Mouse (Mus musculus) hindlimb bud, embryonic 11.5 days (tissue): ENCODE results near the gene Bloc1s1.

Experiments used
- DNase-seq: peaks from one replicate; pipeline ENCODE4 v3.0.0-alpha.2; 2012; ENCODE audit warnings: low read depth, low spot score; ENCODE audit errors: extremely low spot score

Bloc1s1 gene

DNA sequence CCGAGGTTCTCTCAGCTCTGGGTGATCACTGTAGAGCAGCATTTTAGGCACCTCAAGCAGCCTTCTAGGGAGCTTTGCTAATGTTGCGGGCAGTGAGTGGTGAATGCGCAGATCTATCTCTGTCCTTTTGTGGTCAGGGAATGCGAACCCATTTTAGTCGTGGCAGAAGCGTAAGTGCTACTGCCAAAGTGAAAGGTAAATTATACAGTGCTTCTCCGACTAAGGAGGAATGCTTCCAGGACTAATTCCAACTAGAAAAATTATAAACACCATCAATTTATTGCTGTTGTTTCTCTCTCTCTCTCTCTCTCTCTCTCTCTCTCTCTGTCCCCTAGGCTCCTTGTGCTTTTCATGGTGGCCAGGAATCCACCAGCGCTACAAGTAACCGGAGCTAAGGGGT lies at the start of gene Bloc1s1:
Bloc1s1 (minus strand) TSS at position 101 of the 400 bp plus-strand sequence.
- DNase-seq = no peak

GRCm38 (mm10) chr10:128972841-128973240 lies 49.0 kb upstream of the Bloc1s1 start:
- DNase-seq = no peak

- no peak for DNase-seq
These were observed 47.0 kb upstream of the Bloc1s1 start for GRCm38 (mm10) chr10:128970740-128971250.

GRCm38 (mm10) chr10:128968341-128968749 lies 44.5 kb upstream of the Bloc1s1 start:
- no peak for DNase-seq

DNA sequence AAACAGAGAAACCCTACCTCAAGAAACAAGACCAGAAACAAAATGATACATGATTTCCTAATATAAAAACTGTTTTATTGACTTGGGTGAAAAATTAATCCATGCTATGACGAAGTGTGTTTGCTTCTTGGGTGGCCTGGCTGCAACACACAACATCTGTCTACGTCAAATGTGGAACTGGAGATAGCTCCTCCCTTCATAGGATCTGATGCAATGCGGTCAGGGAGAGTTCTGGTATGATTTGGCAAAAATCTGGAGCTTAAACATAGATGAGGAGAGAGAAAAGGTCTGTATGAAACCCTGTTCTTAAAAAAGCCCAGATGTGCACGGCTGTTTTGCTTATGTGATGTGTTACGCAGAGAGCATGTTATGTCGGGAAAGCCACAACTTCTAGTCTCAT lies 42.0 kb upstream of the Bloc1s1 start:
- DNase-seq = no peak

GRCm38 (mm10) chr10:128964961-128965360 lies 41.1 kb upstream of the Bloc1s1 start:
- no peak for DNase-seq

DNA sequence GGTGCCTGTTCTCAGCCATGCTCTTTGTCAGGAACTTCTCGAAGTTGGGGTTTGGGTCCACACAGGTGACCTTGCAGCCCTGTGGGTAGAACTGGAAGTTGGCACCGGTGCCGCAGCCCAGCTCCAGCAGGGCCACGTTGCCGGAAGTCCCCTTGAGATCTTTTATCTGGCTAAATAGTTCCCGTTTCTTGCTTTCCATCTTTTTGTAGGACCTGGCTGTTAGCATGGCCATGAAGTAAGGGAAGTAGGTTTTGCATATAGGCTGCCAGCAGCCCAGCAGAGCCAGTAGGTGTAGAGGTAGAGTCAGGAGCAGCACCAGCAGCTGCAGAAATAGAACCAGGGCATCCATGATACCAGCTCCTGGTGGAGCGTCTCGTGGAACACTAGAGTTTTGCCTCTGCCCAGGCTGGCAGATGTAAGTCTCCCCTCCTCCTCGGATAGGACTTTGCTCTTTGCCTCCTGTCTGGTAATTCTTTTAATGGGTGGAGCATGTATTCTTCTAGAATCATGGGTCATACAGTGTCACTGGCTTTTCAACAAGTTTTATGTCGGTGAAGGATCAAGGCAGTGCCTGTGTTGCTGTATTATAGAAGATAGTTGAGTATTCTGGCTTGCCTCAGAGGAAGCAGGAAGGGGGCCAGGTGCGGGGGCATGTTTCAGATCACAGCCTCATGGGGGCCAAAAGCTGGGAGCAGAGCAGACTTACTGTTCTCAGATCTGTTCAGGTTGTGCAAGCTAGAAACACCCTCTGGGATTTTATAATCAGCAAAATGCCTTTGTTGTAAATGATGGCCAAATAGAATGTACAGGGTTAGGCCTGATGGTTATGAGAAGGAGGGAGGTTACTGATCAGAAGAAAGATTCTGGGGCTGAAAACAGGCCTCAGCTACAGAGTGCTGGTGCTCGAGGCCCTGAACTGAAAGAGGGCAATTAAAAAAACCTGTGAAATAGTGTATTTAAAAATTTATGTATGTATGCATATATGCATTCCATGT lies 37.1 kb upstream of the Bloc1s1 start, which contains the start of gene Mettl7b:
Mettl7b (minus strand) TSS at position 399 of the 995 bp plus-strand sequence.
- no peak for DNase-seq

- DNase-seq = no peak
These were observed 36.3 kb upstream of the Bloc1s1 start for GRCm38 (mm10) chr10:128960142-128960541.

GRCm38 (mm10) chr10:128958340-128958739 lies 34.5 kb upstream of the Bloc1s1 start:
- DNase-seq = no peak

DNA sequence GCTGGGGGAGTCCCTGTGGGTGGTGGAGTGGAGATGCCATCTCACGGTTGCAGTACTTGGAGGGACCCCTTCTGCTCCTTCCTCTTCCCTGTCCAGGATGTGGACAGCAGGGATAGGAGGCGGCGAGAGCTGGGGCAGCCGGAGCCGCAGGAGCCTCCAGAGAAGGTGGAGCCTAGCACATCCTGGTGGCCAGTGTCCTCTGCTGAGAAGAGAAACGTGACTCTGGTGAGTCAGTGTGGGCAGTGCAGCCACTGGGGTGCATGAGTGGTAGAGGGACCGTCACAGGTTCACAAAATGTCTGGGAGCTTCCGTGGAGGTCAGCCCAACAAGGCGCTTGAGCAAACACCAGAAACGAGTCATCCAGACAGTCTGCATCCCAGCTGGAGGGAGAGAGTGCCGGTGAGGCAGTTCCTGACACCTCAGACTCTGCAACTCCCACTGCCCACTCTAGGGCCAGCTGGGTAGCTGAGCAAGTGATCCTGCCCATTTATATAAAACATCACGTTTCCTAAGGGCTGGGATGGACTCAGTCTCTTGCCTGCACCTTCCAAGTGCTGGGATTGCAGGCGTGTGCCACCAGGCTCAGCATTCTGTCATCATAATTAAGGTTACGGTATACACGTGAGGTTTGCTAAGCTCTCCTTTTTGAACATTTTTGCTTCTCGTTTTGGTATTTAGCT lies 26.5 kb upstream of the Bloc1s1 start:
- DNase-seq = no peak

DNA sequence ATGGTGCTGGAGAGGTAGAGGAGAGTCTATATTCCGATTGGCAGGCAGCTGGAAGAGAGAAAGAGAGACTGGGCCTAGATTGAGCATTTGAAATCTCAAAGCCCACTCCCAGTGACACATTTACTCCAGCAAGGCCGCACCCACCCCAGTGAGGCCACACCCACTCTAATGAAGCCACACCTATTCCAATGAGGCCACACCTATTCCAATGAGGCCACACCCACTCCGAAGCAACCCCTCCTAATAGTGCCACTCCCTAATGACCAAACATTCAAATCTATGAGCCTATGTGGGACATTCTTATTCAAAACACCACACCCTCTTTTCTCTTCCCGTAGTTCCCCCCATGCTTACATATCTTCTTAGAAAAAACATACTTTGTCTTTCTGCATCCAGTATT lies 23.7 kb upstream of the Bloc1s1 start:
- no peak for DNase-seq

DNA sequence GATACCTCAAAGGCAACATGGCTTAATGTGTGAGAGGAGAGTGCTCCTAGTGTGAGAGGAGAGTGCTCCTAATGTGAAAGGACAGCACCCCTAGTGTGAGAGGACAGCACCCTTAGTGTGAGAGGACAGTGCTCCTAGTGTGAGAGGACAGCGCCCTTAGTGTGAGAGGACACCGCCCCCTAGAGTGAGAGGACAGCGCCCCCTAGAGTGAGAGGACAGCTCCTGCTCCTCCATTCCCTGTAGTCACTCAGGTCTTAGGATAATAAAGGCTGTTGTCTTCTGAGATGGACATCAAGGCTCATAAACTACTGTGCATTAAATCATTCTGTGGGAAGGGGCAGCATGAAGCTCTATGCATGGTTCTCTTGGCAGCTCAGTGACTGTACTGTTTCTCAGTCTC lies 21.8 kb upstream of the Bloc1s1 start:
- DNase-seq = no peak

DNA sequence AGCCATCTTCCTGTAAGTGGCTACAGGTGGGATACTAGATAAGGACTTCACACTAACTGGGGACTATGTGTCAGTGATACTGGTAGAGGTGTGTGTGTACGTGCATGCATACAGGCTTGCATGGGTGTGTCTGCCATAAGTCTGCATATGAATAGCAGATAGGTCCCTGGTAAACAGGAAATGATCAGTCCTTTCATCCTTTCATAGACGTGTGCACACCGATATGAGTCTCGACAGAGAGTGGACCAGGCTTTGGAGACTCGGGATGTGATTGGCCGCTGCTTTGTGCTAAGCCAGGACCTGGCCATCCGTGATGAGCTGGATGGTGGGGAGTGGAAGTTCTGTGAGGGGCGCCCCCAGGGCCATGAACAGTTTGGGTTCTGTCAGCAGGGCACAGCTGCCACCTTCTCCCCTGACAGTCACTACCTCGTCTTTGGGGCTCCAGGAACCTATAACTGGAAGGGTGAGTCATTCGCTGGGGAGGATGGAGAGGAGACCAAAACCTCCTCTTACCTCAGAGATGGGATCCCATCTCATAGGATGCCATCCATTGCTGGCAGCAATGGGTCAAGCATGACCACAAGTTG lies 16.7 kb upstream of the Bloc1s1 start:
- no peak for DNase-seq

DNA sequence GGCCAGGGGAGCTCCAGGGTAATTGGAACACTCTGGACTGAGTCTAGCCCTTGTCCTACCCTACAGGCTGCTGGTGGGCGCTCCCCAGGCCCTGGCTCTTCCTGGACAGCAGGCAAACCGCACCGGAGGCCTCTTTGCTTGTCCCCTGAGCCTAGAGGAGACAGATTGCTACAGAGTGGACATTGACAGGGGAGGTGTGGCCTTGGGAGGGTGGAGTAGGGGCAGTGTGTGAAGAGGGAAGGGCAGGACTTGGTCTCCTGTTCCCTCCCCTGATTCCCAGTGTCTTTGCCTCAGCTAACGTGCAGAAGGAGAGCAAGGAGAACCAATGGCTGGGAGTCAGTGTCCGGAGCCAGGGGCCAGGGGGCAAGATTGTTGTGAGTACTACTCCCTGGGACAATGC lies 15.1 kb upstream of the Bloc1s1 start:
- DNase-seq = no peak

- DNase-seq = no peak
These were observed 14.6 kb upstream of the Bloc1s1 start for GRCm38 (mm10) chr10:128938457-128938856.

DNA sequence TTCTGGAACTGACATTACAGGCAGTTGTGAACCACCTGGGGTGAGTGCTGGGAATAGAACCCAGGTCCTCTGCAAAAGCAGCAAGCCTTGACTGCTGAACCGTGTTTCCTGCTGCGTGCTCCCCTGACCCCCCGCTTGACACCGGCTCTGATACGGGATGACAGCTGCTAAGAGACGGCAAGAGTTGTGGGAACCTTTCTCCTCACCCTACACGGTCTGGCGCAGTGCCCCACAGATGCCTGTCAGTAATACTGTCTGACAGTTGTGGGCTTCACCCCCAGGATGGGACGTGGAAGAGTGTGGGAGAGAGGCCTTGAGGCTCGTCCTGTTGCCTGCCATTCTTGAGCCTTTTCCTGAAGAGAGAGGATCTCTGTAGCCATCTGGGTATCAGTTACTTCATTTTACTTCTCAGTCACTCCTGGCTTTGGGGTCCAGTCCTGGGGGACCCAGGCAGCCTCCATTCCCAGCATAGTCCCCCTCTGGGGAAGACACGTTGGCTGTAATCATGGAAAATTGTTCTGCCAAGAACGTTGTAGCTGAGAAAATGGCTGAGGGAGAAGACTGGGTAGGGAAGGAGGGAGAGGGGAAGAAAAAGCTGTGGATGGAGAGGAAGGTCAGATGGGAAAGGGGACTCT lies 14.0 kb upstream of the Bloc1s1 start:
- DNase-seq = no peak

DNA sequence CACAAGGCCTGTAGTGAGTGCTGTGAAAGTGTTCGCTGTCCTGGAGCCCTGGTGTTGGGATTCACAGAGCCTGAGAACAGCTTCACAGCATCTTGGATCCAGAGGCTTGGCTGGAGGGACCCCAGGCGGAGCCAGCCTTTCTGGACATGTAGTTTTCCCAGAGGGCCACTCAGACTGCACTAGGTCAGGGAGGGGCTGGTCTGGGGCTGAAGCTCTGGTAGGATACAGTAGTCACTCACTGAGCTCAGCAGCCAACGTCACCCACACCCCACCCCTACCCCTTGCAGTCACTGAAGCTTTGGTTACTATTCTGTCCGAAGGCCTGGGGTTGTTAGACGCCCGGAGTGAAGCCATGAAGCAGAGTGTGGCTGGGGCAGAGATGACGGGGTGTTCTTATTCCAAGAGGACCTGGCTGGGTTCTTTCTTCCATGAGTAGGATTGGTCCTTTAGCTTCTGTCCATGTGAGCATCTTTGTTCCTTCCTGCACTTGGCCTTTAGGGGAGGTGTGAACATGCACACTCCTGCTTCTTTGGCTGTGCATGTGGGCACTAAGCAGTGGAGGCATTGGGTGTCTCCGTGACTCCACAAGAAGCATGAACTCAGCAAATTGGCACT lies 12.1 kb upstream of the Bloc1s1 start:
- no peak for DNase-seq

DNA sequence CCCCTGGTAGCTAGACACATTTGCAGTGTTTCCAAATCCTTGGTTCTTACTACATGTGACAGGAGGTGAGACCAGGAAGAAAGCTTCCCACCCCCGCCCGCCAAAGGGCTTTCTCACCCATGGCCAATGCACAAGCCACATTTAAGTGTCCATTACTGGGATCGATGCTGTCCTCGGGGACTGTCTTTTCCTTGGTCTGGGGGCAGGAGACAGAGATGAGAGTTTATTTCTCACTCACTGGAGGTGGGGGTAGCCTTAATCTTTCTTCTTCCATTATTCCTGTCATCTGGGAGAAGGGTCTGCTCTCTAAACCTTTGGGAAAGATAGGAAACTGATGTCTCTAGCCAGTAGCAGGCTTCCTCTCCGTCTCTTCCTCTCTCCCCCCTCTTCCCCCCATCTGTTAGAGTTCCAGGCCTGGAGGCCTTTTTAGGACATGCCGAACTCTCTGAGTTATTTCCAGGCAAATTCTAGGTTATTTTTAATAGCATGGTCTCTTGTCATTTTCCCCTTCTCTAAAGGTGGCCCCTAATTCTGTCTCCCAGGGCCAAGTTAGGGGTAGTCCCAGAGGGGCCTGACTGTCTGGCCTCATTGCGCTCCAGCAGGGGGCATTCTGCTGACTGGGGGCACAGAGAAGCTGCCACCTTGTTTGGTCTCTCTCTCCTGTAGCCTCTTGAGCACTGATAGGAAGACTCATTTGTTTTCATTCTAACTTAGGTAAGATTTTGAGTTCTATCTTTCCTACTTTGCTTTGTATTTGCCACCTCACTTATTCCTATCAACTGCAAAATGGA lies 11.4 kb upstream of the Bloc1s1 start:
- no peak for DNase-seq

DNA sequence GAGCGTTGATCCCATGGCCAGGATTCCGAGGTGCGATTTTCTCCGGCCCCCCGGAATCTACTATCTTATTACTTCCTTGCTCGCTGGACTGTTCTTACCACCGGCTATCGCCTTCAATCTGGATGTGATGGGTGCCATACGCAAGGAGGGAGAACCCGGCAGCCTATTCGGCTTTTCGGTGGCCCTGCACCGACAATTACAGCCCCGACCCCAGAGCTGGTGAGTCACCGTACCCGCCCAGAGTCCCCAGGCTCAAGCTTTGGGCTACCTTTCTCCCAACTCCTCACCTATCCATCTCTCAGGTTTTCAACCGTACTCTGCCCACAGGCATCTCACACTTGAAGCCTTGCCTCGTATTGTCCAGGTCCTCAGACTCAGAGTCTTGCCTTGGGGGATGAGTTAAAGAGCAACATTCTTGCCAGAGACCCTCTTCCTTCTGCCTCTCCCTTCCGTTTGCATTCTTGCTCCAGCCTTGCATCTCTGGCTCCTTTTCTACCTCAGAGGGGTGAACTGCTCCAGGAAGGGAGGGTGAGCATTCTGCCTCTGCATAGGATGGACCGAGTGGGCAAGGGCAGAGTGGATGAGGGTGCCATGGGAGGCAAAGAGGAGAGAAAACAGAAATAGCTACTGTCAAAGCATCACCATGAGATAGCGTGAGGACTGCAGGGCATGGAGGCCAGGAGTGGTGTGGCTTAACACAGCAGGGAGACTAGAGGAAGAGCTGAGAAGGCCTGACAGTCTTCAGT lies 10.3 kb upstream of the Bloc1s1 start:
- DNase-seq = no peak
